In genomic region chr11:32349284-32349953, GRCm38 (mm10) we compare ENCODE assay signal across 9 mouse cellular contexts. TPM values are rescaled to one million over a fixed set of nuclear protein-coding genes. Genes with fewer than 3 reads are reported as not detected.
DNase-seq lines count a peak whose midpoint lies in the region; ATAC-seq lines count a peak whose summit lies in the region.
"Had no signal": no experiment of that assay in that cellular context is flagged by ENCODE, and none has a peak within 500 bp of the region (broad histone marks: within the 10 kb centered on the region; RNA-seq: fewer than 3 reads in every experiment).

No protein-coding gene starts in this region.

- H3K9ac ChIP-seq in forebrain, embryonic 16.5 days (replicated peaks; ENCODE audit: low read depth, low read length) = no peak overlapping the region
- 0 out of 2 replicates have a peak overlapping the region, but pooled peaks have one; percentile 82 for H3K9ac ChIP-seq in midbrain, embryonic 14.5 days (replicated peaks; ENCODE audit: low read length)

- H3K36me3 ChIP-seq in forebrain, embryonic 16.5 days (ENCODE audit: control insufficient read depth, insufficient read depth) = 0 out of 2 replicates have a peak, but pooled peaks cover 4% of the 10 kb centered on the region
- H3K36me3 ChIP-seq in midbrain, embryonic 14.5 days (ENCODE audit: control insufficient read depth, insufficient read depth, low read length) = peaks cover 8% of the 10 kb centered on the region

- ATAC-seq in forebrain, embryonic 16.5 days = no peak
- no peak for ATAC-seq in midbrain, embryonic 14.5 days (ENCODE audit: low FRiP score, low TSS enrichment)
- ATAC-seq in erythroid progenitor cell, adult 5-6 weeks (replicated peaks; ENCODE audit: low FRiP score, poor library complexity, severe bottlenecking) = no peak
- ATAC-seq in cerebellum, adult (ENCODE audit: insufficient number of reproducible peaks, low FRiP score, low TSS enrichment) = no peak

- peak; percentile 62 to 65 for DNase-seq in heart, adult 18-20 months
- DNase-seq in heart, adult 8-10 months (ENCODE audit: low spot score) = no peak
- DNase-seq in kidney, postnatal 4 days = peak; percentile 50 to 61
- peak; percentile 26 for DNase-seq in midbrain, embryonic 14.5 days
- DNase-seq in right cerebral cortex, postnatal 14 days = no peak

- no peak overlapping the region for H3K27ac ChIP-seq in forebrain, embryonic 16.5 days (ENCODE audit: low read length)
- H3K27ac ChIP-seq in midbrain, embryonic 14.5 days (replicated peaks; ENCODE audit: low read depth, low read length) = peak overlapping the region; percentile 33; the same call in 1 of the 2 replicates

- WGBS in forebrain, embryonic 16.5 days = 59% methylated on average over 13 of the region's 13 CpGs
- WGBS in midbrain, embryonic 14.5 days = 67% methylated on average over 13 of the region's 13 CpGs

- peak overlapping the region; percentile 81; the same call in 1 of the 2 replicates for H3K4me3 ChIP-seq in forebrain, embryonic 16.5 days (replicated peaks; ENCODE audit: low read length)
- H3K4me3 ChIP-seq in midbrain, embryonic 14.5 days (replicated peaks; ENCODE audit: low read depth, low read length) = peak overlapping the region; percentile 79

- H3K4me2 ChIP-seq in forebrain, embryonic 16.5 days (ENCODE audit: low read length) = peak overlapping the region; percentile 71
- peak overlapping the region; percentile 92 for H3K4me2 ChIP-seq in midbrain, embryonic 14.5 days (ENCODE audit: low read length)

- H3K9me3 ChIP-seq in forebrain, embryonic 16.5 days (ENCODE audit: control insufficient read depth, low read length) = no peaks in the 10 kb centered on the region
- H3K9me3 ChIP-seq in midbrain, embryonic 14.5 days (ENCODE audit: control insufficient read depth, low read length) = no peaks in the 10 kb centered on the region

- H3K4me1 ChIP-seq in forebrain, embryonic 16.5 days (replicated peaks; ENCODE audit: control insufficient read depth, insufficient read depth, low read length) = peaks cover 27% of the 10 kb centered on the region
- peaks cover 32% of the 10 kb centered on the region for H3K4me1 ChIP-seq in midbrain, embryonic 14.5 days (ENCODE audit: control insufficient read depth, insufficient read depth, low read length)

- H3K27me3 ChIP-seq in forebrain, embryonic 16.5 days (replicated peaks; ENCODE audit: control insufficient read depth, insufficient read depth, low read length) = no peaks in the 10 kb centered on the region
- H3K27me3 ChIP-seq in midbrain, embryonic 14.5 days (ENCODE audit: control insufficient read depth, insufficient read depth, low read length) = no peaks in the 10 kb centered on the region

RNA-seq across cellular contexts. Expression of gene Sh3pxd2b, which starts 1.8 kb away (rescaled TPM):
- total RNA-seq in heart, adult 18-20 months (2021) = 1 to 10 TPM; 5.9 to 6.1 TPM
- 1 to 10 TPM; 2.3 to 4.9 (median 3.3) TPM for total RNA-seq in heart, adult 8-10 months (2022)
- polyA plus RNA-seq in forebrain, embryonic 16.5 days (2015; fragmentation: Nextera tagmentation; extraction: Ambion mirVana) = 16.2 and 22.4 TPM in 2 replicates
- 22.7 and 25.4 TPM in 2 replicates for polyA plus RNA-seq in midbrain, embryonic 14.5 days (2014; fragmentation: Nextera tagmentation; extraction: Ambion mirVana)
- 0.72 and 2.1 TPM in 2 replicates for total RNA-seq in erythroid progenitor cell, adult 5-6 weeks (2015; ENCODE audit: low replicate concordance)
- 0.26 TPM in 1 of 2 replicates, not detected in the other for total RNA-seq in erythroid progenitor cell, adult 5-6 weeks (2017; ENCODE audit: low replicate concordance)

RNA-seq across cellular contexts. Expression of gene Hbq1a, which starts 49.5 kb away (rescaled TPM):
- total RNA-seq in heart, adult 18-20 months (2021) = 1 to 10 TPM in 1 of 2 experiments, under 1 TPM in 1; 0.87 to 1.2 TPM
- under 1 TPM in 1 of 4 experiments, not detected in 3; 0.83 TPM for total RNA-seq in heart, adult 8-10 months (2022)
- 1.3 and 1.9 TPM in 2 replicates for polyA plus RNA-seq in forebrain, embryonic 16.5 days (2015; fragmentation: Nextera tagmentation; extraction: Ambion mirVana)
- 0.90 and 1.4 TPM in 2 replicates for polyA plus RNA-seq in midbrain, embryonic 14.5 days (2014; fragmentation: Nextera tagmentation; extraction: Ambion mirVana)
- total RNA-seq in erythroid progenitor cell, adult 5-6 weeks (2015; ENCODE audit: low replicate concordance) = 4.2 TPM in 1 of 2 replicates, not detected in the other
- 9.9 TPM in 1 of 2 replicates, not detected in the other for total RNA-seq in erythroid progenitor cell, adult 5-6 weeks (2017; ENCODE audit: low replicate concordance)
- total RNA-seq: gastrocnemius, postnatal 4 days had no signal

RNA-seq across cellular contexts. Expression of gene Hba-a2, which starts 53.1 kb away (rescaled TPM):
- 1,000 to 10,000 TPM; 8,094 to 8,438 TPM for total RNA-seq in heart, adult 18-20 months (2021)
- 1,000 to 10,000 TPM; 1,411 to 8,978 (median 2,103) TPM for total RNA-seq in heart, adult 8-10 months (2022)
- polyA plus RNA-seq in forebrain, embryonic 16.5 days (2015; fragmentation: Nextera tagmentation; extraction: Ambion mirVana) = 5,488 and 6,869 TPM in 2 replicates
- polyA plus RNA-seq in midbrain, embryonic 14.5 days (2014; fragmentation: Nextera tagmentation; extraction: Ambion mirVana) = 3,589 and 5,155 TPM in 2 replicates
- 80,494 and 89,325 TPM in 2 replicates for total RNA-seq in erythroid progenitor cell, adult 5-6 weeks (2015; ENCODE audit: low replicate concordance)
- total RNA-seq in erythroid progenitor cell, adult 5-6 weeks (2017; ENCODE audit: low replicate concordance) = 96,767 and 123,026 TPM in 2 replicates

Comparison
In these comparisons a context has a peak if more than half of its experiments do, and no peak if none do; other contexts are left out.
1. DNase-seq: peak in heart, adult 18-20 months (2 of 2), kidney, postnatal 4 days (2 of 2) and midbrain, embryonic 14.5 days (single experiment); none in heart, adult 8-10 months (single experiment) and right cerebral cortex, postnatal 14 days (single experiment).
2. RNA of gene Hba-a2, which starts 53.1 kb away (total RNA-seq): 80,494 to 123,026 TPM in erythroid progenitor cell, adult 5-6 weeks; 8,094 to 8,438 TPM in heart, adult 18-20 months and 1,411 to 8,978 TPM in heart, adult 8-10 months; every median in the first group is over 4 times any median in the second.